In the genomic region with DNA sequence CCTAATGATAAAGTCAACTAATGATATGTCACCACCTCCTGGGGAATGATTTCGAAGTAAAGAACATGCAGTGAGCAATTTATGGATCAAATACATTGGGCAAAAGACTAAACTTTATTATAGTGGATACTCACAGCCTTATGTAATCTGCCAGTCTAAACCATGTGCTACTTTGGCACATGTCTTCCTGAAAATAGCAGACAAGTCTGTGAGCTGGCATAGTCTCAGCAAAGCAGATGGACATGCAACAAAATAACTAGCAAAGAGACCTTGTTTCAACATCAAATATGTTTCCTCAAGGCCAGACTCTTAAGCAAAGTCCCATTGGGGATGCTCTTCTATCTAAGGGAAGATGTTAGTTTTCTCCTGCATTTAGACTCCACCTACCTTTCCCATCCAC, we compare ENCODE assay signal across 13 mouse cellular contexts.
A peak's percentile ranks its signal among the peaks of the same experiment; 100 is the strongest.
DNase-seq lines count a peak whose midpoint lies in the region; ATAC-seq lines count a peak whose summit lies in the region.
"Had no signal": no experiment of that assay in that cellular context is flagged by ENCODE, and none has a peak within 500 bp of the region (broad histone marks: within the 10 kb centered on the region; RNA-seq: fewer than 3 reads in every experiment).

No protein-coding gene starts in this region.

- DNase-seq in cerebellum, postnatal 4 days (ENCODE audit: low spot score in 2 of 2) = no peak
- DNase-seq in brain, adult 2 months (ENCODE audit: low read depth, low spot score) = peak; percentile 87
- peak; percentile 39 to 78 for DNase-seq in cerebellum, postnatal 14 days
- DNase-seq in layer of hippocampus, postnatal 14 days (ENCODE audit: low spot score in 2 of 2) = peak; percentile 14 to 80
- no peak for DNase-seq in ovary, postnatal 10 days (ENCODE audit: low spot score)
- no peak for DNase-seq in gastrocnemius, postnatal 36 days
- DNase-seq: adrenal gland, postnatal 10 days; heart, postnatal 36 days; kidney, postnatal 10 days had no signal

- intact Hi-C loops in gastrocnemius, postnatal 36 days (cut with DNase I) = no loop called here

- peak; percentile 64 for ATAC-seq in cerebellum, adult (ENCODE audit: insufficient number of reproducible peaks, low FRiP score, low TSS enrichment)
- no peak for ATAC-seq in CD4-positive, CD25-positive, alpha-beta regulatory T cell, adult 4 months
- ATAC-seq: inflammation-experienced regulatory T-cells, adult 6 months; midbrain, embryonic 15.5 days had no signal

Comparison
In these comparisons a context has a peak if more than half of its experiments do, and no peak if none do; other contexts are left out.
1. DNase-seq: peak in brain, adult 2 months (single experiment), cerebellum, postnatal 14 days (2 of 2) and layer of hippocampus, postnatal 14 days (2 of 2); none in cerebellum, postnatal 4 days (0 of 2), ovary, postnatal 10 days (single experiment) and gastrocnemius, postnatal 36 days (0 of 2).